Mouse (Mus musculus): ENCODE results near the gene Mymk. TPM values are rescaled to one million over a fixed set of nuclear protein-coding genes. Genes with fewer than 3 reads are reported as not detected.

Mymk gene
- polyA plus RNA-seq (2014; fragmentation: Illumina TruSeq; extraction: RNeasy Lipid Tissue Mini Kit (QIAGEN cat#74804); ENCODE audit: low read depth, low replicate concordance), result not detected

GRCm38 (mm10) chr2:27071978-27072377 is at the start of gene Mymk:
TSS of gene Mymk (minus strand) at chr2:27072179.

GRCm38 (mm10) chr2:27079152-27079584 is 7.2 kb upstream of the Mymk start, which contains the start of gene Adamtsl2:
TSS of gene Adamtsl2 (plus strand) at chr2:27079379.

GRCm38 (mm10) chr2:27027618-27028436 is 44.2 kb downstream of the Mymk start, which contains the start of gene Slc2a6:
TSS of gene Slc2a6 (minus strand) at chr2:27027998.

Other genes with a start within 250 kb of the Mymk start
- 0.94 TPM for gene Abo, start 207.2 kb downstream of the Mymk start, polyA plus RNA-seq (2014; fragmentation: Illumina TruSeq; extraction: RNeasy Lipid Tissue Mini Kit (QIAGEN cat#74804); ENCODE audit: low read depth, low replicate concordance)
- 5.9 TPM for gene Surf6, start 169.3 kb downstream of the Mymk start, polyA plus RNA-seq (2014; fragmentation: Illumina TruSeq; extraction: RNeasy Lipid Tissue Mini Kit (QIAGEN cat#74804); ENCODE audit: low read depth, low replicate concordance)
- gene Med22, start 161.5 kb downstream of the Mymk start, polyA plus RNA-seq (2014; fragmentation: Illumina TruSeq; extraction: RNeasy Lipid Tissue Mini Kit (QIAGEN cat#74804); ENCODE audit: low read depth, low replicate concordance), result 5.3 TPM
- 24.2 TPM for gene Rpl7a, start 161.4 kb downstream of the Mymk start, polyA plus RNA-seq (2014; fragmentation: Illumina TruSeq; extraction: RNeasy Lipid Tissue Mini Kit (QIAGEN cat#74804); ENCODE audit: low read depth, low replicate concordance)
- gene Surf2, start 155.8 kb downstream of the Mymk start, polyA plus RNA-seq (2014; fragmentation: Illumina TruSeq; extraction: RNeasy Lipid Tissue Mini Kit (QIAGEN cat#74804); ENCODE audit: low read depth, low replicate concordance), result 4.6 TPM
- gene Surf1, start 155.6 kb downstream of the Mymk start, polyA plus RNA-seq (2014; fragmentation: Illumina TruSeq; extraction: RNeasy Lipid Tissue Mini Kit (QIAGEN cat#74804); ENCODE audit: low read depth, low replicate concordance), result 13.2 TPM
- gene Surf4, start 138.3 kb downstream of the Mymk start, polyA plus RNA-seq (2014; fragmentation: Illumina TruSeq; extraction: RNeasy Lipid Tissue Mini Kit (QIAGEN cat#74804); ENCODE audit: low read depth, low replicate concordance), result 59.1 TPM
- gene Stkld1, start 138.1 kb downstream of the Mymk start, polyA plus RNA-seq (2014; fragmentation: Illumina TruSeq; extraction: RNeasy Lipid Tissue Mini Kit (QIAGEN cat#74804); ENCODE audit: low read depth, low replicate concordance), result 114 TPM
- gene Rexo4, start 107.8 kb downstream of the Mymk start, polyA plus RNA-seq (2014; fragmentation: Illumina TruSeq; extraction: RNeasy Lipid Tissue Mini Kit (QIAGEN cat#74804); ENCODE audit: low read depth, low replicate concordance), result 27.9 TPM
- not detected for gene Adamts13, start 98.8 kb downstream of the Mymk start, polyA plus RNA-seq (2014; fragmentation: Illumina TruSeq; extraction: RNeasy Lipid Tissue Mini Kit (QIAGEN cat#74804); ENCODE audit: low read depth, low replicate concordance)
- gene Cacfd1, start 62.3 kb downstream of the Mymk start, polyA plus RNA-seq (2014; fragmentation: Illumina TruSeq; extraction: RNeasy Lipid Tissue Mini Kit (QIAGEN cat#74804); ENCODE audit: low read depth, low replicate concordance), result 5.6 TPM
- gene Slc2a6, start 44.2 kb downstream of the Mymk start, polyA plus RNA-seq (2014; fragmentation: Illumina TruSeq; extraction: RNeasy Lipid Tissue Mini Kit (QIAGEN cat#74804); ENCODE audit: low read depth, low replicate concordance), result not detected
- not detected for gene Adamtsl2, start 7.2 kb upstream of the Mymk start, polyA plus RNA-seq (2014; fragmentation: Illumina TruSeq; extraction: RNeasy Lipid Tissue Mini Kit (QIAGEN cat#74804); ENCODE audit: low read depth, low replicate concordance)
- gene Fam163b, start 70.3 kb upstream of the Mymk start, polyA plus RNA-seq (2014; fragmentation: Illumina TruSeq; extraction: RNeasy Lipid Tissue Mini Kit (QIAGEN cat#74804); ENCODE audit: low read depth, low replicate concordance), result not detected
- gene Dbh, start 93.1 kb upstream of the Mymk start, polyA plus RNA-seq (2014; fragmentation: Illumina TruSeq; extraction: RNeasy Lipid Tissue Mini Kit (QIAGEN cat#74804); ENCODE audit: low read depth, low replicate concordance), result not detected
- 0.34 TPM for gene Sardh, start 176.2 kb upstream of the Mymk start, polyA plus RNA-seq (2014; fragmentation: Illumina TruSeq; extraction: RNeasy Lipid Tissue Mini Kit (QIAGEN cat#74804); ENCODE audit: low read depth, low replicate concordance)